Comparison of ENCODE assay signal across 9 mouse cellular contexts in genomic region chr4:34560971-34561370, GRCm38 (mm10). TPM values are rescaled to one million over a fixed set of nuclear protein-coding genes. Genes with fewer than 3 reads are reported as not detected.
DNase-seq lines count a peak whose midpoint lies in the region; ATAC-seq and TF ChIP-seq lines count a peak whose summit lies in the region.
"Had no signal": no experiment of that assay in that cellular context is flagged by ENCODE, and none has a peak within 500 bp of the region (broad histone marks: within the 10 kb centered on the region; RNA-seq: fewer than 3 reads in every experiment).

No protein-coding gene starts in this region.

- H3K4me2 ChIP-seq in heart, postnatal 0 days (ENCODE audit: low read depth, low read length) = no peak overlapping the region
- no peak overlapping the region for H3K4me2 ChIP-seq in heart, embryonic 12.5 days
- H3K4me2 ChIP-seq in liver, postnatal 0 days (ENCODE audit: low read depth, low read length) = no peak overlapping the region

- no peaks in the 10 kb centered on the region for H3K9me3 ChIP-seq in heart, postnatal 0 days (replicated peaks; ENCODE audit: control insufficient read depth, low read length)
- no peaks in the 10 kb centered on the region for H3K9me3 ChIP-seq in heart, embryonic 12.5 days (replicated peaks)
- H3K9me3 ChIP-seq in ES-E14 (ENCODE audit: control insufficient read depth, insufficient read depth, low read depth, low read length) = no peaks in the 10 kb centered on the region
- no peaks in the 10 kb centered on the region for H3K9me3 ChIP-seq in liver, postnatal 0 days (ENCODE audit: low read length)
- H3K9me3 ChIP-seq: megakaryocyte, embryonic 14.5 days had no signal

- WGBS in heart, postnatal 0 days = 59% methylated on average over 4 of the region's 4 CpGs
- WGBS in heart, embryonic 12.5 days = 56% methylated on average over 4 of the region's 4 CpGs
- WGBS in liver, postnatal 0 days (ENCODE audit: insufficient replicate concordance) = 66% methylated on average over 4 of the region's 4 CpGs
- 67% methylated on average over 4 of the region's 4 CpGs for WGBS in spleen, adult 2 months

- H3K4me1 ChIP-seq in heart, postnatal 0 days (ENCODE audit: control insufficient read depth, insufficient read depth) = peaks cover 20% of the 10 kb centered on the region
- H3K4me1 ChIP-seq in heart, embryonic 12.5 days (replicated peaks) = peaks cover 10% of the 10 kb centered on the region
- peaks cover 0 to 12% of the 10 kb centered on the region in 2 experiments; a peak in 3 of 4 replicates for H3K4me1 ChIP-seq in ES-E14 (ENCODE audit: control insufficient read depth in 2 of 2, insufficient read depth in 2 of 2, low read length in 2 of 2, poor library complexity in 1 of 2)
- H3K4me1 ChIP-seq in liver, postnatal 0 days (ENCODE audit: insufficient read depth) = peaks cover 3% of the 10 kb centered on the region; the same call in 1 of the 2 replicates
- 0 out of 2 replicates have a peak, but pooled peaks cover 4% of the 10 kb centered on the region for H3K4me1 ChIP-seq in spleen, adult 2 months (ENCODE audit: control insufficient read depth, insufficient read depth, insufficient read length)

- TF ChIP-seq POLR2A in spleen, adult 2 months (IDR thresholded peaks at IDR 0.05; ENCODE audit: low read depth, low read length) = no peak

- peak; percentile 57 for TF ChIP-seq CTCF in heart, postnatal 0 days (IDR thresholded peaks at IDR 0.05; ENCODE audit: low read depth)
- TF ChIP-seq CTCF in liver, postnatal 0 days (IDR thresholded peaks at IDR 0.05; ENCODE audit: low read depth) = peak; percentile 74
- peak; percentile 21; the same call in 1 of the 2 replicates for TF ChIP-seq CTCF in spleen, adult 2 months (IDR thresholded peaks at IDR 0.05; ENCODE audit: extremely low read depth, insufficient read depth, insufficient read length, insufficient replicate concordance)

- H3K27me3 ChIP-seq in heart, postnatal 0 days (ENCODE audit: control insufficient read depth, insufficient read depth, low read length) = no peaks in the 10 kb centered on the region
- no peaks in the 10 kb centered on the region for H3K27me3 ChIP-seq in heart, embryonic 12.5 days (replicated peaks)
- no peaks in the 10 kb centered on the region for H3K27me3 ChIP-seq in liver, postnatal 0 days (ENCODE audit: insufficient read depth, low read length)
- H3K27me3 ChIP-seq in spleen, adult 2 months (ENCODE audit: control insufficient read depth, insufficient read depth, low read length) = no peaks in the 10 kb centered on the region
- H3K27me3 ChIP-seq: megakaryocyte, embryonic 14.5 days had no signal

- H3K4me3 ChIP-seq in heart, postnatal 0 days (ENCODE audit: low read depth, low read length) = no peak overlapping the region
- no peak overlapping the region for H3K4me3 ChIP-seq in heart, embryonic 12.5 days
- H3K4me3 ChIP-seq in ES-E14 (ENCODE audit: insufficient read depth in 1 of 2, low read depth in 1 of 2, low read length in 2 of 2, poor library complexity in 1 of 2, severe bottlenecking in 1 of 2) = no peak overlapping the region
- H3K4me3 ChIP-seq in liver, postnatal 0 days (ENCODE audit: low read depth, low read length) = no peak overlapping the region
- H3K4me3 ChIP-seq in spleen, adult 2 months (ENCODE audit: extremely low read depth, insufficient read depth, insufficient read length) = no peak overlapping the region
- H3K4me3 ChIP-seq: megakaryocyte, embryonic 14.5 days had no signal

- no peak overlapping the region for H3K9ac ChIP-seq in heart, postnatal 0 days (replicated peaks; ENCODE audit: low read depth, low read length)
- H3K9ac ChIP-seq in heart, embryonic 12.5 days = no peak overlapping the region
- H3K9ac ChIP-seq in ES-E14 (ENCODE audit: insufficient read depth, low read depth, low read length, poor library complexity, severe bottlenecking) = no peak overlapping the region
- no peak overlapping the region for H3K9ac ChIP-seq in liver, postnatal 0 days (replicated peaks)

- in situ Hi-C loops in ES-E14 (cut with MboI; ENCODE audit: low sequenced_read_pairs in 2 of 2, unreplicated experiment in 2 of 2) = no loop called here

- ATAC-seq in heart, postnatal 0 days (ENCODE audit: insufficient read depth, low read depth) = no peak
- no peak for ATAC-seq in heart, embryonic 12.5 days (ENCODE audit: insufficient number of reproducible peaks, low FRiP score)
- ATAC-seq in erythroblast, adult 5-6 weeks (replicated peaks; ENCODE audit: low FRiP score, poor library complexity, severe bottlenecking) = peak; percentile 85
- ATAC-seq in liver, postnatal 0 days = 0 out of 2 replicates have a peak, but pooled peaks have one; percentile 41

- no peak for TF ChIP-seq EP300 in heart, postnatal 0 days (IDR thresholded peaks at IDR 0.05; ENCODE audit: low read depth)
- no peak for TF ChIP-seq EP300 in liver, postnatal 0 days (IDR thresholded peaks at IDR 0.05; ENCODE audit: low read depth)

- peaks cover 19% of the 10 kb centered on the region for H3K36me3 ChIP-seq in heart, postnatal 0 days (replicated peaks; ENCODE audit: control insufficient read depth, insufficient read depth, low read length)
- peaks cover 10% of the 10 kb centered on the region for H3K36me3 ChIP-seq in heart, embryonic 12.5 days
- no peaks in the 10 kb centered on the region; the same call in 1 of the 2 replicates for H3K36me3 ChIP-seq in ES-E14 (ENCODE audit: control insufficient read depth, insufficient read depth, low read length, poor library complexity, severe bottlenecking)
- H3K36me3 ChIP-seq in liver, postnatal 0 days (replicated peaks; ENCODE audit: insufficient read depth, low read length) = peaks cover 22% of the 10 kb centered on the region
- peaks cover 7% of the 10 kb centered on the region for H3K36me3 ChIP-seq in spleen, adult 2 months (ENCODE audit: control insufficient read depth, insufficient read depth, low read length)

- no peak overlapping the region for H3K27ac ChIP-seq in heart, postnatal 0 days (ENCODE audit: low read depth)
- H3K27ac ChIP-seq in heart, embryonic 12.5 days (ENCODE audit: poor library complexity, severe bottlenecking) = no peak overlapping the region
- H3K27ac ChIP-seq in ES-E14 (ENCODE audit: insufficient read depth, low read depth, low read length, poor library complexity, severe bottlenecking) = no peak overlapping the region
- no peak overlapping the region for H3K27ac ChIP-seq in liver, postnatal 0 days (ENCODE audit: low read depth)
- H3K27ac ChIP-seq in spleen, adult 2 months (ENCODE audit: insufficient read depth, low read length) = no peak overlapping the region

- DNase-seq in heart, postnatal 0 days (ENCODE audit: low spot score) = peak; percentile 44
- peak; percentile 48 for DNase-seq in ES-E14 (ENCODE audit: low read depth, low spot score)
- peak; percentile 59 for DNase-seq in liver, postnatal 0 days
- peak; percentile 34 to 48 for DNase-seq in spleen, adult 2 months (ENCODE audit: low read depth in 1 of 2, low spot score in 2 of 2)
- DNase-seq in ovary, postnatal 10 days (ENCODE audit: low spot score) = no peak
- DNase-seq in Muller cell, postnatal 12 days (ENCODE audit: inconsistent ontology term) = no peak

TF ChIP-seq in ES-E14, 5 proteins besides CTCF, POLR2A, EP300 and RAD21:
- TF ChIP-seq HCFC1 (IDR thresholded peaks at IDR 0.05; ENCODE audit: borderline replicate concordance, insufficient read depth, low read length) (no peak), ZC3H11A (IDR thresholded peaks at IDR 0.05; ENCODE audit: borderline replicate concordance, low read depth, low read length) (no peak), CHD2 (IDR thresholded peaks at IDR 0.05; ENCODE audit: low read depth, low read length) (no peak), ZNF384 (IDR thresholded peaks at IDR 0.05; ENCODE audit: low read depth, low read length) (no peak), MAFK (IDR thresholded peaks at IDR 0.05; ENCODE audit: insufficient read depth, low read depth, low read length) (no peak)

RNA-seq across cellular contexts. Expression of gene Akirin2, which starts 10.2 kb away (rescaled TPM):
- total RNA-seq in heart, postnatal 0 days (2014; rRNA removed; ENCODE audit: low replicate concordance) = 29.0 and 66.3 TPM in 2 replicates
- polyA plus RNA-seq in heart, postnatal 0 days (2015; fragmentation: Nextera tagmentation; extraction: Ambion mirVana) = 34.2 and 37.0 TPM in 2 replicates
- polyA plus RNA-seq in heart, embryonic 12.5 days (2016; fragmentation: Nextera tagmentation; extraction: Ambion mirVana) = 61.3 and 63.2 TPM in 2 replicates
- total RNA-seq in ES-E14 (2012; rRNA removed) = 37.4 and 56.4 TPM in 2 replicates
- total RNA-seq in erythroblast, adult 5-6 weeks (2015; ENCODE audit: low replicate concordance) = 47.1 and 80.7 TPM in 2 replicates
- total RNA-seq in erythroblast, adult 5-6 weeks (2017; ENCODE audit: low replicate concordance) = 84.6 and 95.6 TPM in 2 replicates
- polyA plus RNA-seq in liver, postnatal 0 days (2015; fragmentation: Nextera tagmentation; extraction: Ambion mirVana) = 21.0 and 23.3 TPM in 2 replicates
- 15.9 and 22.0 TPM in 2 replicates for polyA plus RNA-seq in spleen, adult 2 months (2012; rRNA removed)

RNA-seq across cellular contexts. Expression of gene Orc3, which starts 53.8 kb away (rescaled TPM):
- 41.0 and 47.8 TPM in 2 replicates for total RNA-seq in heart, postnatal 0 days (2014; rRNA removed; ENCODE audit: low replicate concordance)
- 50.0 and 51.4 TPM in 2 replicates for polyA plus RNA-seq in heart, postnatal 0 days (2015; fragmentation: Nextera tagmentation; extraction: Ambion mirVana)
- 76.2 and 82.2 TPM in 2 replicates for polyA plus RNA-seq in heart, embryonic 12.5 days (2016; fragmentation: Nextera tagmentation; extraction: Ambion mirVana)
- 72.9 and 73.9 TPM in 2 replicates for total RNA-seq in ES-E14 (2012; rRNA removed)
- 23.8 and 25.7 TPM in 2 replicates for total RNA-seq in erythroblast, adult 5-6 weeks (2015; ENCODE audit: low replicate concordance)
- total RNA-seq in erythroblast, adult 5-6 weeks (2017; ENCODE audit: low replicate concordance) = 25.9 and 27.4 TPM in 2 replicates
- 23.1 and 23.3 TPM in 2 replicates for polyA plus RNA-seq in liver, postnatal 0 days (2015; fragmentation: Nextera tagmentation; extraction: Ambion mirVana)
- 9.2 and 11.5 TPM in 2 replicates for polyA plus RNA-seq in spleen, adult 2 months (2012; rRNA removed)

RNA-seq across cellular contexts. Expression of gene Rars2, which starts 53.8 kb away (rescaled TPM):
- 19.4 and 93.2 TPM in 2 replicates for total RNA-seq in heart, postnatal 0 days (2014; rRNA removed; ENCODE audit: low replicate concordance)
- 49.7 and 51.2 TPM in 2 replicates for polyA plus RNA-seq in heart, postnatal 0 days (2015; fragmentation: Nextera tagmentation; extraction: Ambion mirVana)
- 53.7 and 62.1 TPM in 2 replicates for polyA plus RNA-seq in heart, embryonic 12.5 days (2016; fragmentation: Nextera tagmentation; extraction: Ambion mirVana)
- total RNA-seq in ES-E14 (2012; rRNA removed) = 29.0 and 31.5 TPM in 2 replicates
- total RNA-seq in erythroblast, adult 5-6 weeks (2015; ENCODE audit: low replicate concordance) = 9.2 and 10.0 TPM in 2 replicates
- 5.4 and 7.3 TPM in 2 replicates for total RNA-seq in erythroblast, adult 5-6 weeks (2017; ENCODE audit: low replicate concordance)
- 17.8 and 18.1 TPM in 2 replicates for polyA plus RNA-seq in liver, postnatal 0 days (2015; fragmentation: Nextera tagmentation; extraction: Ambion mirVana)
- polyA plus RNA-seq in spleen, adult 2 months (2012; rRNA removed) = 4.8 and 5.1 TPM in 2 replicates

Comparison
In these comparisons a context has a peak if more than half of its experiments do, and no peak if none do; other contexts are left out.
1. ATAC-seq: peak in erythroblast, adult 5-6 weeks (single experiment) and liver, postnatal 0 days (single experiment); none in heart, postnatal 0 days (single experiment) and heart, embryonic 12.5 days (single experiment).
2. DNase-seq: peak in heart, postnatal 0 days (single experiment), ES-E14 (single experiment), liver, postnatal 0 days (single experiment) and spleen, adult 2 months (2 of 2); none in ovary, postnatal 10 days (single experiment) and Muller cell, postnatal 12 days (single experiment).
3. CTCF ChIP-seq: peak in every context shown above with its lines; median percentile 74 in liver, postnatal 0 days; 57 in heart, postnatal 0 days; 21 in spleen, adult 2 months.